Mouse (Mus musculus) naive thymus-derived CD4-positive, alpha-beta T cell, adult 5 months (primary cell): Measurements from ENCODE around the gene Tprkb. TPM values are rescaled to one million over a fixed set of nuclear protein-coding genes. Genes with fewer than 3 reads are reported as not detected.

Experiments
- polyA plus RNA-seq: library from polyadenylated mRNA; unstranded; fragments of 100-300 nt; shearing (Covaris generic); gene quantifications from one replicate; pipeline ENCODE4 v1.2.1, GENCODE M21; 2017

The Tprkb gene
- polyA plus RNA-seq = 25.1 TPM

GRCm38 (mm10) chr6:85911587-85911986 lies at the start of gene Tprkb:
Tprkb (plus strand) TSS chr6:85911865.

GRCm38 (mm10) chr6:85869006-85869405 lies 42.7 kb upstream of the Tprkb start, which contains the start of gene Nat8f2:
Nat8f2 (minus strand) TSS chr6:85869158.

GRCm38 (mm10) chr6:85904642-85905061 lies 7.0 kb upstream of the Tprkb start, which contains the start of gene Nat8f4:
Nat8f4 (minus strand) TSS chr6:85904884.

GRCm38 (mm10) chr6:85915539-85916513 lies 4.2 kb downstream of the Tprkb start, which contains the start of gene Nat8f1:
Nat8f1 (minus strand) TSS chr6:85915687.

GRCm38 (mm10) chr6:85961101-85962091 lies 49.7 kb downstream of the Tprkb start, which contains the start of gene Dusp11:
Dusp11 (minus strand) TSS chr6:85961667.

Other genes starting within 250 kb of the Tprkb start
- gene Nat8f7, start 198.7 kb upstream of the Tprkb start, polyA plus RNA-seq = not detected
- gene Nat8f3, start 146.1 kb upstream of the Tprkb start, polyA plus RNA-seq = not detected
- gene Nat8f6, start 90.9 kb upstream of the Tprkb start, polyA plus RNA-seq = not detected
- not detected for gene Nat8f5, start 90.9 kb upstream of the Tprkb start, polyA plus RNA-seq
- gene Nat8, start 79.8 kb upstream of the Tprkb start, polyA plus RNA-seq = not detected
- gene Nat8f2, start 42.7 kb upstream of the Tprkb start, polyA plus RNA-seq = not detected
- gene Nat8f4, start 7.0 kb upstream of the Tprkb start, polyA plus RNA-seq = 2.8 TPM
- gene Nat8f1, start 3.8 kb downstream of the Tprkb start, polyA plus RNA-seq = 3.3 TPM
- gene Dusp11, start 49.8 kb downstream of the Tprkb start, polyA plus RNA-seq = 278 TPM
- gene Figla, start 104.3 kb downstream of the Tprkb start, polyA plus RNA-seq = not detected
- not detected for gene Add2, start 116.8 kb downstream of the Tprkb start, polyA plus RNA-seq